Mouse (Mus musculus) CD8-positive naive resting alpha-beta T cell, adult 2 months (primary cell): ENCODE data around the gene Irgq.
"Not testable (repeated sequence)": the region's sequence is repeated elsewhere in the genome, so short reads cannot be mapped to it uniquely, and the experiment has no call there.

Experiments used
- DNase-seq, 2 experiments: peaks; one replicate each; pipeline ENCODE4 v3.0.0; 2022; ENCODE audit warnings: low read depth in 2 of 2, low spot score in 2 of 2

Irgq gene

GRCm38 (mm10) chr7:24512355-24512754 is 18.1 kb upstream of the Irgq start, which contains the start of gene AC161166.1:
AC161166.1 (minus strand) TSS chr7:24512455.
- DNase-seq: no peak

GRCm38 (mm10) chr7:24516319-24516718 is 14.2 kb upstream of the Irgq start:
- not testable (repeated sequence) for DNase-seq

GRCm38 (mm10) chr7:24517077-24517476 is 13.4 kb upstream of the Irgq start:
- DNase-seq: no peak

DNA sequence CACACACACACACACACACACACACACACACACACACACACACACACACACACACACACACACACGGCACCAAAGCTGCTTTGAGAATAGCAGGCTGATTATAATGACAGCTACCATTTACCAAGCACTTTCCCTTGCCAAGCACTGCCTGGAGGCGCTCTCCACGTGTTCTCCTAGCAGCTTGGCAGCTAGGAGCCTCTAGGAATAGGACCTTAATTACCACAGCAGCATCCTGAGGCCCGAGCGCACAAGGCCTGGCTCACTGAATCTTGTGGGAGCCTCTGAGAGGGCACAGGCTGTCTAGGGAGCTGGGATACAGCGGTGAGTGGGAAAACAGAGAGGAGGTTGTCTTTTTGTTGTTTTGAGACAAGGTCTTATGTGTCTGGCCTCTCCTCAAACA is 12.8 kb upstream of the Irgq start:
- no peak for DNase-seq

DNA sequence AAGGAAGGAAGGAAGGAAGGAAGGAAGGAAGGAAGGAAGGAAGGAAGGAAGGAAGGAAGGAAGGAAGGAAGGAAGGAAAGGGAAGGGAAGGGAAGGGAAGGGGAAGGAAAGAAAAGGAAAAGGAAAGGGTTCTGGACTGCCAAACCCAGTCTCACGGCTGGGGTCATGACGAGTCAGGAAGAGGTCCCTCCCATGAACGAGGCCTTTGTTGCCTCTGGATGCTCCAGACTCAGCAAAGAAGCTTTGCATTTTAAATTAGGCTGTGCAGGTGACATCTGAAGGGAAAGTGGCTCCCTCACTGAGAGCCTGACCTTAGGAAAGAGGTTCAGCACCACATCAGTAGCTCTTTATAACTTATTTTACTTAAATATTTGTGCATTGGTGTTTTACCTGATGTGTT is 11.4 kb upstream of the Irgq start:
- no peak for DNase-seq

DNA sequence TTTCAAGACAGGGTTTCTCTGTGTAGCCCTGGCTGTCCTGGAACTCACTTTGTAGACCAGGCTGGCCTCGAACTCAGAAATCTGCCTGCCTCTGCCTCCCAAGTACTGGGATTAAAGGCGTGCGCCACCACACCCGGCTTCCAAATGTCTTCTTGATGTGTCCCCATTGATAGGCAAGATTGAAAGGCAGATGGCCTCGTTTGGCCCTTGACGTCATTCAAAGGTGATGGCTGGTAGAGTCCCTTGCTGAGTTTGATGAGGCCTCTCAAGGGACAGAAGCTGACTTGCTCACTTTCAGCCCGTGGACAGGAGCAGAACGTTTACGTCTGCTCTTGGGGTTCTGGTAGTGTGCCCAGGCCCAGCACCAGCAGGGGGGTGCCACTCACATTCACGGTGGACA is 10.4 kb upstream of the Irgq start:
- not testable (repeated sequence) for DNase-seq

DNA sequence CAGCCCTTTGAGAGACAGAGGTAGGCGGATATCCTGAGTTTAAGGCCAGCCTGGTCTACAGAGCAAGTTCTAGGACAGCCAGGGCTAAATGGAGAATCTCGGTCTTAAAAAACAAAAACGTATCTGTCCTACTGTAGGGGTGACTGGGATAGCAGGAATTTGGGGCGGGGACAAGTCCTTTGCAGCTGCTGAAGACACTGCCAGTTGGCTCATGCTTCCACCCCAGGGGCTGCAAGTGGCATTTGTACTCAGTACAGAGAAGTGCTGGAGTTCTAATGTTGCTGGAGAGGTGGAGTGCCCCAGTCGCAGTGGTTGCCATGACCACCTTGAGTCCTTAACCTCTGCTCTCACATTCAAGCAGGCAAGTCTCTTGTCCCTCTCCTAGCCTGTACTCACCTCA is 7.7 kb upstream of the Irgq start:
- DNase-seq: no peak

GRCm38 (mm10) chr7:24523723-24524122 is 6.8 kb upstream of the Irgq start:
- DNase-seq: no peak

DNA sequence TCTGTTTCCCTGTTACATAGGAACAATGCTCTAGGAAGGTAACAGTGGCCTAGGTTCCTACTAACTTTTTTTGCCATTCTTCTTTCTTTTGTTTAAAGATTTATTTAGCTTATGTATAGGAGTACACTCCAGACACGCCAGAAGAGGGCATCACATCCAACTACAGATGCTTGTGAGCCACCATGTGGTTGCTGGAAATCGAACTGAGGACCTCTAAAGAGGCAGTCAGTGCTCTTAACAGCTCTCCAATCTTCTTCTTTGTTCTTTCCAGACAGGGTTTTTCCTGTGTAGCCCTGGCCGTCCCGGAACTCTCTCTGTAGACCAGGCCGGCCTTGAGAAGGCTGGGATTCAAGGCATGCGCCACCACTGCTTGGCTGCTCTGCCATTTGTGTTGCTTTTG is 5.5 kb upstream of the Irgq start:
- no peak for DNase-seq

- no peak for DNase-seq
Measured at GRCm38 (mm10) chr7:24525686-24526420, 4.6 kb upstream of the Irgq start.

DNA sequence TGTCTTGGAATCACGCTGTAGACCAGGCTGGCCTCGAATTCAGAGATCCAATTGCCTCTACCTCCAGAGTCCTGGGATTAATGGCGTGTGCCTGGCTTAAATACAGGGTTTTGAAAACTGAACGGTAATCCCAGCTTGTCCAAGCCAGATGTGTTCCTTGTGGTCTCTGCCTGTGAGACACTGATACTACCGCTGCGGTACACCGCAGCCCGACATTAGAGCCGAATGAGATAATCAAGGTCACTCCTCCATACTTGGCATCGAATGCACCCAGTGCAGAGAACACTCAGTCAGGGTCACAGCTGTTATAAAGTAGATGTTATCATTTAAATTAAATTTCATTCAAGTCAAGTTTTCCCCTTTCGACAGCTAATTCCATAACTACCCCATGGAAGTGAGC is 1.6 kb upstream of the Irgq start:
- no peak for DNase-seq

DNA sequence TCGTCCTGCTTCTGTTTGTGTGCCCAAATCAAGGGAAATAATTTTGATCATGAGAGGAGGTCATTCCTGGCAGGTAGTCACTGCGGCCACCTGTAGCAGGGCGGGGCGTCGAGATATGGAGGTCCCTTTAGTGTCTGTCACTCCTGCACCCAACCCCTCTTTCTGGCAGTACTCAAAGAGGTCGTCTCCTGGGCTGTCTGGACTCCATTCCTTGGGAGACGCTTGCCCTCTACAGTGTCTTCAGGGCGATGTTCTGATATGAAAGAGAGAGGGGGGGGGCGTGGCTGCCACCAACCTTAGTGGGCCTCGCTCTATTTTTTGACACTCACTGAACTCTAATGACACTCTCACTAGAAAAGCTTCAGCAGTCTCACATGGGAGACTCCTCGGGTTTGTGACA is 909 bp upstream of the Irgq start:
- DNase-seq: no peak

DNA sequence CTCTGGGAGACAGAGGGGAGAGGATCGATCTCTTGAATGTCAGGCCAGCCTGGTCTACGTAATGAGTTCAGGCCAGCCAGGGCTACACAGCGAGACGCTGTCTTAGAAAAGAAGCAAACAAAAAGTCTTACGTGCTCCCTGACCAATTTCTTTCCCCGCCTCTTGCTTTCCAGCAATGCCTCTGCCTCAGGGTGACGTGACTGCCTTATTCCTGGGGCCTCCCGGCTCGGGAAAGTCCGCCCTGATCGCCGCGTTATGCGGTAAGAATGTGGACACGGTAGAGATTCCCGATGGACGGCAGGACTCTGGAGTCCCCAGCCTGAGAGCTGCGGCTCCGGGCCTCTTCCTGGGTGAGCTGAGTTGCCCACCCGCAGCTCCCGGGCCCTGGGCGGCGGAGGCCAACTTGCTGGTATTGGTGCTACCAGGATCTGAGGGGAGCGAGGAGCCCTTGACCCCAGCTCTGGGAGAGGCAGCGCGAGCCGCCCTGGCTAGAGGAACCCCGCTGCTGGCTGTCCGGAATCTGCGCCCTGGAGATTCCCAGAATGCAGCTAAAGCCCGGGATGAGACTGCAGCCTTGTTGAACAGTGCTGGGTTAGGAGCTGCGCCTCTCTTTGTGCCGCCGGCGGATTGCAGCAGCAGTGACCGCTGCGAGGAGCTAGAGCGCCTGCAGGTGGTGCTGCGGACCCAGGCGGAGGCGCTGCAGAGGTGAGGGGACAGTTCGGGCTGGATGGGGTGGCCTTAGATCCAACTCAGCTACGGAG is 902 bp downstream of the Irgq start:
- peak; percentile 44 to 52 for DNase-seq

DNA sequence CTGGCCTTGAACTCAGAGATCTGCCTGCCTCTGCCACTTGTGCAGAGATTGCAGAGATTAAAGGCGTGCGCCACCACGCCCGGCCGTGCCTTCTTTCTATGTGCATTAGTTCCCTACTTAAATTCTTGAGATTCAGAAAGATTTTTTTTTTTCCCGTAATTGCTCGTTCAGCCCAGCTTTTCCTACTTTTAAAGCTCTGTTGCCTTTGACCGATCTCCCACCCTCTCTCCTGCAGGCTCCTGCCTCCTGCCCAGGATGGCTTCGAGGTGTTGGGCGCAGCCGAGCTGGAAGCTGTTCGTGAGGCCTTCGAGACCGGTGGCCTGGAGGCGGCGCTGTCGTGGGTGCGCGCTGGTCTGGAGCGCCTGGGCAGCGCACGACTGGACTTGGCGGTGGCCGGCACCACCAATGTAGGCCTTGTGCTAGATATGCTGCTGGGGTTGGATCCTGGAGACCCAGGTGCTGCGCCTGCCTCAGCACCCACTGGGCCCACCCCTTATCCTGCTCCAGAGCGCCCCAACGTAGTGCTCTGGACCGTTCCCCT is 2.6 kb downstream of the Irgq start:
- DNase-seq: no peak

DNA sequence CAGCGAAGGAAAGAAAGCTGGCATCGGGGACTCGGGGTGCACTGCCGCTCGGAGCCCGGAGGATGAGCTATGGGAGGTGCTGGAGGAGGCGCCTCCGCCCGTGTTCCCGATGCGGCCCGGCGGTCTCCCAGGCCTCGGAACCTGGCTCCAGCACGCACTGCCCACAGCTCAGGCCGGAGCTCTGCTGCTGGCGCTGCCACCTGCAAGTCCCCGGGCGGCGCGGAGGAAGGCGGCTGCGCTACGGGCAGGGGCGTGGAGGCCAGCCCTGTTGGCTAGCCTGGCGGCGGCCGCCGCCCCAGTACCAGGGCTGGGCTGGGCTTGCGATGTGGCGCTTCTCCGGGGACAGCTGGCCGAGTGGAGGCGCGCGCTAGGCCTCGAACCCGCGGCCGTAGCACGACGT is 3.3 kb downstream of the Irgq start:
- no peak for DNase-seq

- DNase-seq: no peak
Measured at GRCm38 (mm10) chr7:24534301-24534700, 3.8 kb downstream of the Irgq start.

GRCm38 (mm10) chr7:24537081-24537480 is 6.6 kb downstream of the Irgq start:
- no peak for DNase-seq

DNA sequence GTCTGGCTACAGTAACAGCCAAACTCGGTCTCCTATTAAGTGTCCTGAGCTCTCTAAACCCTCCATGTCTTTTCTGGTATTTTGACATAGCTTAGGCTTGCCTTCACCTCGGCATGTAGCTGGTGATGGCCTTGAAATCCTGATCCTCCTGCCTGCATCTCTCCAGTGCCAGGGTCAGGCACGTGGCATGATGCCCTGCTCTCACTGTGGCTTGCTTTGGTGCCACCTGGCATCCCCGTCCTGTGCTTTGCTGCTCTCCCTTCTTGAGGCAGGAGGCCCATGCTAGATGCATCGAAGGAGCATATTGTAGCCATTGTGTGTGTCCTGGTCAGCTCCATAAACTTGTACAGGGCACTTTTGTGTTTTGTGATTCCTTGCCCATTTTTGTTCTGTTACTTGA is 7.1 kb downstream of the Irgq start:
- DNase-seq: no peak

DNA sequence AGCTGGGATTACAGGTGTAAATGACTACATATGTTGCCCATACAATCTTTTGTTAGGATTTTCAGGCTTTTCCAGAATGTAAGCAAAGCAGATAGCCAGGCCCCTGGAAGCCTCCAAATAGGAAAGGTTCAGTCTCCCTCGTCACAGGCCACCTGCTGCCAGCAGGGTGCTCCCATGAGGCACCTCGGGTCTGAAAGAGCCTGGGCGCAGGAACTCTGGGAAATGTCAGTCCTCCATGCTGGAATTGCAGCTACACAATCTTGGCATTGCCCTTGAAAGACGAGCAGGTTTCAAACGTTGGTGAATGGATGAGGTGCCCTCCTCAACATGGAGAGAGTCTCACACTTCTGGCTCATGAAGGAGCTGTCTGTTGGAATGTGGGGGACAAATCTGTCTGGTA is 7.7 kb downstream of the Irgq start:
- DNase-seq: no peak

- DNase-seq: no peak
Measured at GRCm38 (mm10) chr7:24538701-24539100, 8.2 kb downstream of the Irgq start.

DNA sequence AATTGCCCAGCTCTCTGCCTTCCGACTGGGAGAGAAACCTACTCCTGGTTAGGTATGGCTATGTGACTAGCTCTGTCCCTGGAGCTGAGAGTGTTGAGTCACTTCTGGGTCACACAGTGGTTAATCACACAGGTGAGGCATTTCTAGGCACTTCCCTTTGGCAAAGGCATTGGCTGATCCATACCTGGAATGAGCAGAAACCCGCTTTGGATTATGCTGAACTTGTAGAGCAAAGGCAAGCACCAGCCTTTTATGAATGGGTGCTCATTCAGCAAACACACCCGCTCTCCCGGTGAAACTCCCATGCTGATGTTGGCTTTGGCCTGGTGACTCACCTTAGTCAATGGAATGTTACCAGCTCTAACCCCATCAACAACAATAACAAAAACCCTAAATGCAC is 9.2 kb downstream of the Irgq start:
- no peak for DNase-seq

DNA sequence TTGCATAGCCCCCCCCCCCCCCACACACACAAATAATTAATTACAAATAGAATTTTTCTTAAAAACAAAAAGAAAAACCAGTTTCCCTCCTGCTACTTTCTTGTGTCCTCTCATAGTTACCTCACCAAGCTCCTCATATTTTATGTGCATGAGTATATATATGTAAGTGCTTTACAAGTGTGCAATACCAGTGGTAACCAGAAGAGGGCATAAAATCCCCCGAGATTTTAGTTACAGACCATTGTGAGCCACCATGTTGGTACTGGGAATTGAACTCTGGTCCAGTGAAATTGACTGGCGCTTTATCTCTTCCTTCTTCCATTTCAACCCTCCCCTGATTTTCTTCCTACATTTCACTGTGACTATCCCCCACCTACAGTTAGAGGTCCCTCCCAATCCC is 14.0 kb downstream of the Irgq start:
- no peak for DNase-seq
